Mouse (Mus musculus) testis, postnatal 14 days (tissue): ENCODE results near the gene Sfxn3.

ENCODE experiments used
- DNase-seq: peaks from one replicate; pipeline ENCODE4 v3.0.0; 2021; ENCODE audit warnings: low spot score

The Sfxn3 gene

DNA sequence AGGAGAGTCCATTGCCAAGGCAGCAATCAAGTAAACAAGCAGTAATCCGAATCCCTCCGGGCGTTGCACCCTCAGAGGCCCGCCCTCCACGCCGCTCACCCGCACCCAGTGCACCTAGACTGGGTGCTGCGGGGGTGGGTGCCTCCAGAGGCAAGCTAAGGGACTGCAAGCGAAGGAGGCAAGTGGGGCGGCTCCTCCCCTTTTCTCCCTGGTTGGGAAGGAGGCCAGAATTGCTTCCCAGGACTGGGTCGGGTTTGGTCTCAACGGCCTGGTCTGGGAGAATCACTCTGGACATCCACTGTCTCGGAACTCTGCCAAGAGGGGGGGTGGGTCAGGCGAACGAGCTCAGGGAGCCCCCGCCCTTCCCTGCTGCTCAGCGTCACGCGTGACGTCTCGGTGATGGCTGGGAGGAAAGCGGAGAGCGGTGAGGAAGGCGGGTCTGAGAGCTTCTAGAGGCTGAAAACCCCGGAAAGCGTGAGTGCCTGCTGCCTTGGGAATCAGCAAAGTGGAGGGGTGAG lies at the start of gene Sfxn3:
TSS of gene Sfxn3 (plus strand) at position 87 of the 518 bp plus-strand sequence.
- DNase-seq, result peak; percentile 90

DNA sequence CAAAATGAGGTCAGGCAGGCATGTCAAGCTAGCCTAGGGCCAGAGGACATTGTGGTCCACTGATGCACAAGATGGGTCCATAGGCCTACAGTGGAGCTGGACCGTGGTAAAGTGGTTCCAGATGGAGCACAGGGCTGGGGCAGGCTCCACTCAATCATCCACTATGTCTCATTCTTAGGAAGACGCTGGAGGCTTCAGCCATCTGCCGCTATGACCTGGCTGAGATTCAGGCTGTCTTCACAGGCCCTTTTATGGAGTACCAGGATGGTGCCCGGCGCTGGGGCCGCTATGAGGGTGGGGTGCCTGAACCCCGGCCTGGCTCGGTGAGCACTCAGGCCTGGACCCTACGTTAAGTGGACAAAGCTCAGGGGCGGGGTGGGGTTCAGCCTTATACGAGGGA lies 49.5 kb upstream of the Sfxn3 start:
- DNase-seq, result no peak

DNA sequence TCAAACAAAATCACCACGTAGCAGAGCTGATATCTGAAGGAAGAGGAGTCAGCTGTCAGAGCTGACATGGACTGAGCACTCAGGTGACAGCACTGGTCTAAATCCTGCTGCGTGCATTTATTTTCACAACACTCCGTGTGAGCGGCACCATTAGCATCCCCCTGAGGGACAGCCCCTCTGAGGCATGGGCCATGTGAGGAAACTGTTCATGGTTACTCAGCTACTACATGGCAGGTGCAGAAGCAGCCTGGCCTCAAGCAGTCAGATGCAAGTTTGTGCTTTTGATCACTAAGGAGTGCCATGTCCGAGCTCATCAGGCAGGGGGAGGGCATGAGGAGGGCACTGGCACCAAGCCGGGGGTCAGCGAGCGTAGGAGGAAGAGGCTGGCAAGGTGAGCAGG lies 47.7 kb upstream of the Sfxn3 start:
- DNase-seq, result no peak

GRCm38 (mm10) chr19:45002301-45002700 lies 45.0 kb upstream of the Sfxn3 start:
- DNase-seq, result no peak

DNA sequence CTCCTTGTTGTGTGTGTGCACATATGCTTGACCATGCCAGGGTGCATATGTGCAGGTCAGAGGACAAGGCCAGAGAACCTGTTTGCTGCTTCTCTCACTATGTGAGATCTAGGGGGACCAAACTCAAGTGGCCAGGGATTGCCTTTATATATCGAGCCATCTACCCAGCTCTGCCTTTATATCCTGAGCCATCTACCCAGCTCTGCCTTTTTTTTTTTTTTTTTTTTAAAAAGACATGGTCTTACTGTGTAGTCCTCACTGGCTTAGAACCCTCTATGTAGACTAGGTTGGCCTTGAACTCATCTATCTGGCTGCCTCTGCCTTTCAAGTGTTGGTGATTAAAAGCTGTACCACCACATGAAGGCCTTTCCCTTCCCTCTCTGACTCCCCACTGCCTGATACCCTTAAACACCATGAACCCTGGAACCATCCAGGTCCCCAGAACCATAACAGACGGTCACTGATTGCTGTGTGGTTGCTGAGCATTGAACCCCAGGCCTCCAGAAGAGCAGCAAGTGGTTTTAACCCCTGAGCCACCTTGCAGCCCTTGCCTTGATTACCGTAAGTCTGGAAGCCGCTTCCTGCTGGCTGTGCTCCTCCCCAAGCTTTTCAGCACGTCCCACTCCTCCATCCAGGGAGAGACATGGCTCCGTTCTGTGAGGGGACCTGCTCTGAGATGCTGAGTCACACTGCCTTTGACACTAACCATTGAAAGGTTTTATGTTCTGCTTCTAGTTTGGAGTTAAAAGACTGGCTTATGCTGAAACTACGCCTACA lies 43.4 kb upstream of the Sfxn3 start:
- DNase-seq, result no peak

GRCm38 (mm10) chr19:45005444-45005843 lies 41.9 kb upstream of the Sfxn3 start, which contains the start of gene Twnk:
Gene Twnk (plus strand): TSS chr19:45005663.
- peak; percentile 57 for DNase-seq

GRCm38 (mm10) chr19:45005957-45006712 lies 41.2 kb upstream of the Sfxn3 start, which contains the start of gene Mrpl43:
Gene Mrpl43 (minus strand): TSS chr19:45006442.
- DNase-seq, result peak; percentile 94

- DNase-seq, result no peak
Measured at GRCm38 (mm10) chr19:45007021-45007420, 40.3 kb upstream of the Sfxn3 start.

- DNase-seq, result no peak
Measured at GRCm38 (mm10) chr19:45007425-45008191, 39.7 kb upstream of the Sfxn3 start.

GRCm38 (mm10) chr19:45010646-45011045 lies 36.7 kb upstream of the Sfxn3 start:
- DNase-seq, result no peak

GRCm38 (mm10) chr19:45012219-45012618 lies 35.1 kb upstream of the Sfxn3 start:
- no peak for DNase-seq

DNA sequence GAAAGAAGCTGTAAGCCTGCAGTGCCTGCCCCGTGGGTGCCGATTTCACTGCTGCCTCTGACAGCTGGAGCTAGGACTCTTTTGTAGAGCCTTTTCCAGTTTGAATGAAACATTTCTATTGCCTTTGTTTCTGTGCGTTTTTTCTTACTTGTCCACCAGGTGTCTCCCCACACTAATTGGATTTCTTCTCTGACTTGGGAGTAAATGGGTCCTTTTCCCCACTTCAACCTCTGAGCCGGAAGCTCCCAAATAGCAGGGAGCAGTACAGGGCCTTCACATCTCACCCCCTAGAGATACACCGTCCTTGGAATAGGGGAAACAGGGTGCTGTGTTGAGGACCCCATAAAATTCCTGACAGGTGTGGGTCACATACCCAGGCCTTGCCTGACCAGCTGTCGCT lies 34.7 kb upstream of the Sfxn3 start:
- no peak for DNase-seq

- DNase-seq, result no peak
Measured at GRCm38 (mm10) chr19:45013581-45014225, 33.6 kb upstream of the Sfxn3 start.

GRCm38 (mm10) chr19:45014335-45014971 lies 32.9 kb upstream of the Sfxn3 start, which contains the start of gene Lzts2:
Gene Lzts2 (plus strand): TSS chr19:45014414.
- DNase-seq, result no peak

DNA sequence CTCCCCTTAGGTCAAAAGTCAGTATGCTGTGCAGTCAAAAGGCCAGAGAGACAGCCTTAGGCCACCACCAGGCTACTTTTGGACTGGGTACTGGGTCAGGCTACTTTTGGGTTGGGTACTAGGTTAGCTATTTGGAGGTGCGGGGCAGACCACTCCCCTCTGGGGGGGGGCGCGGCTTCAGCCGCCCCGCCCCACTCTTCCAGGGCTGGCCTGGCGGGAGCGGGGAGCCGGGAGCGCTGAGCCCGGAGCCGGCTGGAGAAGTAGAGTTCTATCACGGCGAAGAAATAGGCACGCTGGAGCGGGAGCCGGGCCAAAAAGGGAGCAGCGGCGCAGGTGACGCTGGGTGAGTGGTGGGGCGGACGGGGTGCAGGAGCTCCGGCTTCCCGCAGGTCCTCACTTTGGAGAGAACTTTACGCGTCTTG lies 32.3 kb upstream of the Sfxn3 start:
- no peak for DNase-seq

- DNase-seq, result peak; percentile 67
Measured at GRCm38 (mm10) chr19:45015518-45016281, 31.6 kb upstream of the Sfxn3 start.

- peak; percentile 84 for DNase-seq
Measured at GRCm38 (mm10) chr19:45016341-45017215, 30.7 kb upstream of the Sfxn3 start.

GRCm38 (mm10) chr19:45017216-45017771 lies 30.0 kb upstream of the Sfxn3 start:
- peak; percentile 83 for DNase-seq

DNA sequence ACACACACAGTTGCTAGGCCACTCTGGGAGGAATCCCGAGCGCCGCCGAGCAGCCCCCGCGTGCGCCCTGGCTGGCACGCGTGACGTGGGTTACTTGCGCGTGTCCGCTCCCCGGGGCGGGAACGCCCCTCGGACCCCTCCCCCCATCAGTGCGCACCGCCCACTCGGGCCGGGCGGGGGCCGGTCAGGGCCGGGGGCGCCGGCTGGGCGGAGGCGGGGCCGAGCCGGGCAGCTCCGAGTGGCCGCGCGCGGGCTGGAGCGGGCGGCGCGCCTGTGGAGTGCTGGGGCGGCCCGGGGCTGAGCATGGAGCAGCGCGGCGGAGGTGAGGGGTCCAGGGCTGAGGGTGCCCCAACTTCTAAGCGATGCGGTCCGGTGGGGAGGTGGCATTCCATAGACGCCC lies 29.4 kb upstream of the Sfxn3 start:
- DNase-seq, result peak; percentile 85
